Mouse (Mus musculus) midbrain, embryonic 11.5 days (tissue): ENCODE results near the gene Sptb. TPM values are rescaled to one million over a fixed set of nuclear protein-coding genes. Genes with fewer than 3 reads are reported as not detected.

Source experiments
- ATAC-seq: fragments of 200-750 bp; cut with Nextera tagmentation; 2 replicates; pipeline ENCODE4 v1.8.0; 2017; ENCODE audit warnings: moderate TSS enrichment, moderate library complexity; ENCODE audit not compliant: low FRiP score
- DNase-seq: peaks from one replicate; pipeline ENCODE4 v3.0.0; 2015; ENCODE audit warnings: low spot score; ENCODE audit errors: missing footprints
- H3K27ac ChIP-seq: fragments of 300-500 bp; sonication (generic); 2 replicates; pipeline ENCODE4 v1.5.1; 2014; ENCODE audit warnings: low read depth, low read length
- H3K27me3 ChIP-seq: fragments of 300-500 bp; sonication (generic); 2 replicates; pipeline ENCODE4 v1.6.1; 2014; ENCODE audit warnings: mild to moderate bottlenecking, low read length, moderate library complexity, mixed read lengths; ENCODE audit not compliant: control insufficient read depth, insufficient read depth
- H3K36me3 ChIP-seq: fragments of 300-500 bp; sonication (generic); 2 replicates; pipeline ENCODE4 v1.6.1; 2014; ENCODE audit warnings: mild to moderate bottlenecking, low read length, moderate library complexity, mixed read lengths; ENCODE audit not compliant: control insufficient read depth, insufficient read depth
- H3K4me1 ChIP-seq: fragments of 300-500 bp; sonication (generic); 2 replicates; pipeline ENCODE4 v1.6.1; 2014; ENCODE audit warnings: low read length; ENCODE audit not compliant: control insufficient read depth, insufficient read depth
- H3K4me2 ChIP-seq: fragments of 300-500 bp; sonication (generic); 2 replicates; pipeline ENCODE4 v1.6.1; 2014; ENCODE audit warnings: mild to moderate bottlenecking, moderate library complexity
- H3K4me3 ChIP-seq: fragments of 300-500 bp; sonication (generic); 2 replicates; pipeline ENCODE4 v1.5.1; 2014; ENCODE audit warnings: low read depth, low read length
- H3K9ac ChIP-seq: fragments of 300-500 bp; sonication (generic); 2 replicates; pipeline ENCODE4 v1.6.1; 2014; ENCODE audit warnings: low read length
- H3K9me3 ChIP-seq: fragments of 300-500 bp; sonication (generic); 2 replicates; pipeline ENCODE4 v1.6.1; 2016; ENCODE audit warnings: low read length; ENCODE audit not compliant: control insufficient read depth
- WGBS: fragments of 180-500 bp; shearing (Covaris S2); extraction: QIAGEN DNeasy Blood & Tissue Kit; methylation state at CpG from one replicate; pipeline ENCODE4 v1.1.7; 2014; 5-methylcytosine and 5-hydroxymethylcytosine counted together
- polyA plus RNA-seq: library from polyadenylated mRNA; unstranded; fragments of >200 nt; fragmentation: Nextera tagmentation; extraction: Ambion mirVana; gene quantifications from 2 replicates; pipeline ENCODE4 v1.2.1, GENCODE M21; 2014

Gene Sptb
- polyA plus RNA-seq, 1 experiment from 2014 or later = 3.1 TPM

GRCm38 (mm10) chr12:76562196-76562595, 148.2 kb downstream of the Sptb start:
- WGBS = 82% methylated on average over 4 of the region's 4 CpGs
- Histone ChIP-seq H3K4me1 (no peaks in the 10 kb centered on the region; the same call in 1 of the 2 replicates), H3K9me3 (no peaks in the 10 kb centered on the region)

GRCm38 (mm10) chr12:76558206-76558605, 152.1 kb downstream of the Sptb start:
- 80% methylated on average over 5 of the region's 5 CpGs for WGBS
- DNase-seq = no peak
- no peaks in the 10 kb centered on the region; the same call in 1 of the 2 replicates for H3K27me3 ChIP-seq
- H3K9me3 ChIP-seq = no peaks in the 10 kb centered on the region
- H3K4me1 ChIP-seq = no peaks in the 10 kb centered on the region; the same call in 1 of the 2 replicates
- no peak overlapping the region for H3K4me2 ChIP-seq
- ATAC-seq = no peak
- no peaks in the 10 kb centered on the region for H3K36me3 ChIP-seq
- H3K4me3 ChIP-seq = no peak overlapping the region
- H3K9ac ChIP-seq = no peak overlapping the region
- H3K27ac ChIP-seq = no peak overlapping the region

More at GRCm38 (mm10) chr12:76562196-76562595, 148.2 kb downstream of the Sptb start:
- DNase-seq = peak; percentile 41
- no peak overlapping the region for H3K9ac ChIP-seq
- H3K4me2 ChIP-seq = no peak overlapping the region
- no peaks in the 10 kb centered on the region for H3K36me3 ChIP-seq
- no peaks in the 10 kb centered on the region for H3K27me3 ChIP-seq
- H3K27ac ChIP-seq = no peak overlapping the region
- ATAC-seq = no peak
- H3K4me3 ChIP-seq = no peak overlapping the region

- no peak overlapping the region for H3K4me3 ChIP-seq
- H3K9ac ChIP-seq = no peak overlapping the region
- peak; percentile 82; the same call in 1 of the 2 replicates for ATAC-seq
- WGBS = 16% methylated on average over 6 of the region's 6 CpGs
- no peaks in the 10 kb centered on the region for H3K36me3 ChIP-seq
- DNase-seq = no peak
- H3K4me1 ChIP-seq = no peaks in the 10 kb centered on the region; the same call in 1 of the 2 replicates
- H3K9me3 ChIP-seq = no peaks in the 10 kb centered on the region
- no peak overlapping the region for H3K4me2 ChIP-seq
- no peak overlapping the region for H3K27ac ChIP-seq
- H3K27me3 ChIP-seq = no peaks in the 10 kb centered on the region; the same call in 1 of the 2 replicates
These were observed 153.5 kb downstream of the Sptb start for GRCm38 (mm10) chr12:76556745-76557389.

- no peaks in the 10 kb centered on the region for H3K9me3 ChIP-seq
- no peaks in the 10 kb centered on the region for H3K36me3 ChIP-seq
- H3K4me1 ChIP-seq = no peaks in the 10 kb centered on the region; the same call in 1 of the 2 replicates
- H3K4me3 ChIP-seq = no peak overlapping the region
- WGBS = 75% methylated on average over 7 of the region's 7 CpGs
- DNase-seq (no peak), ATAC-seq (no peak)
- H3K9ac ChIP-seq = no peak overlapping the region
- H3K4me2 ChIP-seq = no peak overlapping the region
- H3K27ac ChIP-seq = no peak overlapping the region
- no peaks in the 10 kb centered on the region; the same call in 1 of the 2 replicates for H3K27me3 ChIP-seq
These were observed 154.2 kb downstream of the Sptb start for GRCm38 (mm10) chr12:76556187-76556586.

- H3K9me3 ChIP-seq = no peaks in the 10 kb centered on the region
- H3K9ac ChIP-seq = no peak overlapping the region
- ATAC-seq (no peak), DNase-seq (no peak)
- H3K4me3 ChIP-seq = no peak overlapping the region
- H3K27ac ChIP-seq = no peak overlapping the region
- WGBS = 92% methylated on average over 3 of the region's 3 CpGs
- H3K27me3 ChIP-seq = no peaks in the 10 kb centered on the region; the same call in 1 of the 2 replicates
- H3K36me3 ChIP-seq = no peaks in the 10 kb centered on the region
- H3K4me1 ChIP-seq = no peaks in the 10 kb centered on the region; the same call in 1 of the 2 replicates
- H3K4me2 ChIP-seq = no peak overlapping the region
These were observed 155.4 kb downstream of the Sptb start for GRCm38 (mm10) chr12:76554871-76555386.

GRCm38 (mm10) chr12:76554392-76554791, 156.0 kb downstream of the Sptb start:
- H3K36me3 ChIP-seq = no peaks in the 10 kb centered on the region
- 90% methylated on average over 3 of the region's 3 CpGs for WGBS
- H3K9ac ChIP-seq = no peak overlapping the region
- H3K9me3 ChIP-seq = no peaks in the 10 kb centered on the region
- H3K27me3 ChIP-seq = no peaks in the 10 kb centered on the region; the same call in 1 of the 2 replicates
- no peak overlapping the region for H3K27ac ChIP-seq
- ATAC-seq (no peak), DNase-seq (no peak)
- H3K4me3 ChIP-seq = no peak overlapping the region
- H3K4me1 ChIP-seq = no peaks in the 10 kb centered on the region; the same call in 1 of the 2 replicates
- no peak overlapping the region for H3K4me2 ChIP-seq

- Histone ChIP-seq H3K27ac (no peak overlapping the region), H3K27me3 (no peaks in the 10 kb centered on the region; the same call in 1 of the 2 replicates), H3K4me3 (no peak overlapping the region), H3K4me2 (no peak overlapping the region), H3K9me3 (no peaks in the 10 kb centered on the region), H3K36me3 (no peaks in the 10 kb centered on the region), H3K4me1 (no peaks in the 10 kb centered on the region; the same call in 1 of the 2 replicates), H3K9ac (no peak overlapping the region)
- ATAC-seq = no peak
- WGBS = 84% methylated on average over 7 of the region's 7 CpGs
- no peak for DNase-seq
These were observed 156.4 kb downstream of the Sptb start for GRCm38 (mm10) chr12:76553917-76554316.

GRCm38 (mm10) chr12:76552958-76553357, 157.4 kb downstream of the Sptb start:
- 86% methylated on average over 4 of the region's 4 CpGs for WGBS
- H3K36me3 ChIP-seq = no peaks in the 10 kb centered on the region
- DNase-seq (no peak), ATAC-seq (no peak)
- no peak overlapping the region for H3K4me3 ChIP-seq
- H3K4me1 ChIP-seq = peaks cover under 1% of the 10 kb centered on the region
- H3K9ac ChIP-seq = no peak overlapping the region
- H3K9me3 ChIP-seq = no peaks in the 10 kb centered on the region
- H3K27me3 ChIP-seq = peaks cover 3% of the 10 kb centered on the region
- no peak overlapping the region for H3K4me2 ChIP-seq
- H3K27ac ChIP-seq = no peak overlapping the region

GRCm38 (mm10) chr12:76552321-76552720, 158.0 kb downstream of the Sptb start:
- Histone ChIP-seq H3K4me1 (peaks cover 7% of the 10 kb centered on the region), H3K9me3 (no peaks in the 10 kb centered on the region), H3K27ac (no peak overlapping the region), H3K4me2 (no peak overlapping the region), H3K36me3 (no peaks in the 10 kb centered on the region), H3K27me3 (peaks cover 9% of the 10 kb centered on the region), H3K4me3 (no peak overlapping the region), H3K9ac (no peak overlapping the region)
- ATAC-seq (no peak), DNase-seq (no peak)
- WGBS = 79% methylated on average over 8 of the region's 8 CpGs
